Mouse (Mus musculus): ENCODE measurements at regions not wholly inside any gene's neighbourhood (a gene's known extent, or its start where the extent isn't known, plus 50 kb on each side); places are given as distances from the start of the nearest gene placed in this dataset.
"Not testable (repeated sequence)": the region's sequence is repeated elsewhere in the genome, so short reads cannot be mapped to it uniquely, and the experiment has no call there.

DNA sequence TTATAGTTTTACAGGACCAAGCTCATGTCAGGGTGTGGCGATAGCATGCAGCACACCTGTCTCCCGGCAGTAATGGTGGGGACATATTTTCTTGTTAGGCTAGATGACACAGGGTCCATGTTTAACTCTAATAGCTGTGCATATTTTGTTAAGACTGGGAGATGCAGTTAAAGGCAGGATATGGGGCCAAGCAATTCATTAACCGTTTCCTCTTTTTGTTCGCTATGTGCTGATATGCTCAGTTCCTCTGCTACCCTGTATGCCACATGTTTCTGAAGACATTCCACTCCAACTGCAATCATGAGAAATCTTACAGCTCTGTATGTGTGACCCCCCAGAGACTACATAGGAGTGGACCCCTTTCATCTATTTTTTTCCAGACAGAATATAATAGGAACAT is 104.0 kb upstream of the Stt3b start:
- DNase-seq (ENCODE audit: extremely low read depth, insufficient read length, low spot score): no peak

- DNase-seq (ENCODE audit: extremely low read depth, insufficient read length, low spot score): no peak
Measured at GRCm38 (mm10) chr9:115422786-115423185, 112.6 kb upstream of the Stt3b start.

GRCm38 (mm10) chr9:115426682-115427081 is 116.5 kb upstream of the Stt3b start:
- DNase-seq (ENCODE audit: extremely low read depth, insufficient read length, low spot score): no peak

- no peak for DNase-seq (ENCODE audit: extremely low read depth, insufficient read length, low spot score)
Measured at GRCm38 (mm10) chr9:115430271-115430670, 120.0 kb upstream of the Stt3b start.

GRCm38 (mm10) chr9:115434696-115435095 is 124.5 kb upstream of the Stt3b start:
- DNase-seq (ENCODE audit: extremely low read depth, insufficient read length, low spot score): no peak

- DNase-seq (ENCODE audit: extremely low read depth, insufficient read length, low spot score): no peak
Measured at GRCm38 (mm10) chr9:115436301-115436700, 126.1 kb upstream of the Stt3b start.

DNA sequence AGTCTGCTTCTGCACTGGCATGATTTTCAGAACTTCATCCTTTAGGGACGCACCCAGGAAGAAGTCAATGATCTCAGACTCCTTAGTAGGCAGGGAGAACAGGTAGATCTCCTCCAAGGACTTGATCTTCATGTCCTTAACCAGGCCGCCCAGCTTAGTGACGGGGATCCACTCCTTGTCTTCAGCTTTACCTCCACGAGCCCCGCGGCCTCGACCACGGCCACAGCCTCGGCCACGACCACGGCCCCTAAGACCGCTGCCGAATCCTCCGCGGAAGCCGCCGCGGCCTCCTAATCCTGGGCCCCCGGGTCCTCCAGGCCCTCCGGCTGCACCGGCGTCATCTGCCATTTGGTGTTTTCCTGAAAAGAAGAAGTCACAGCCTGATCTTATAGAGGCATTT is 128.0 kb upstream of the Stt3b start:
- not testable (repeated sequence) for DNase-seq (ENCODE audit: extremely low read depth, insufficient read length, low spot score)

GRCm38 (mm10) chr9:115446681-115447080 is 136.5 kb upstream of the Stt3b start:
- no peak for DNase-seq (ENCODE audit: extremely low read depth, insufficient read length, low spot score)

DNA sequence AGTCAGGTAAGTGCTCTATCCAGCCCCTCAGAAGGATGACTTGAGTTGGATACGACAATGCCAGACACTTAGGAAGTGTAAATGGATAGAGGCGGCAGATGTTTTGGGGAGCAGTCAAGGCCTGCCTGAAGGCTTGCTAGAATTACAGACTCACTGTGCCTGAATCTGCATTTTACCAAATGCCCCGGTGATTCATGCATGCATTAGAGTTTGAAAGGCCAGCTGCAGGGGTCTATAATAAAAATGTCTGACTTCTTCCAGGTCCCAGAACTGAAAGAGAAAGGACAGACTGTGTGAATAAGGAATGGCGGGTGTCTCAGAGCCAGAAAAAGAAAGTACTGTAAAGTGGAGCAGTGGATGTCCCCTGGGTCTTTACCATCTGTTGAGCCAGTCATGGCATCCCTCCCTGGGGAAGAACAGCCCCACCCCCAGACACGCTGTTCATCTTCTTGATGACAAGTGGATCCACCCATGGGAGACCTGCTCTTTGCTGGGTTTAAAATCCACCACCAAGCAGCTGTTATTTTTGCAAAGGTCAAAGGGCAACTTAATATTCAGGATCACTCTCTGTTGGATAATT is 140.6 kb upstream of the Stt3b start:
- no peak for DNase-seq (ENCODE audit: extremely low read depth, insufficient read length, low spot score)

GRCm38 (mm10) chr9:115454771-115455170 is 144.6 kb upstream of the Stt3b start:
- no peak for DNase-seq (ENCODE audit: extremely low read depth, insufficient read length, low spot score)

DNA sequence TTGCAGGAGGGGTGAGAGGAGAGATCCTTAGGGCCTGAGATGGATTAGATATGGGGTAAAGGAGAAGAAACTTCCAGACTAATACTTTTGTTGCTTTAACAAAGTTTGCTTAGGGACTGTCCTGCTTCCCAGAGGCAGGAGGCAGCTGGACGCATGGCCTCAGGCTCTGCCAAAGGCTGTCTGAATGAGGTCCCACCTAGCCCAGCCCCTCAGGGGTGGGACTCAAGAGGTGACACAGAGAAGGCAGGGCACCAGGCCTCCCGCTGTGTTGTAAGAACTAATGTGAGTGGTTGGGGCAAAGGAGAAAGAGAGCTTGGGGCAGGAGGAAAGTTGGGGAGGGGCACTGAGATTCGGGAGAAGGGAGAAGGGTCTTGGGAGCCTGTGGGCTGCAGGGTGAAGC is 145.9 kb upstream of the Stt3b start:
- no peak for DNase-seq (ENCODE audit: extremely low read depth, insufficient read length, low spot score)

DNA sequence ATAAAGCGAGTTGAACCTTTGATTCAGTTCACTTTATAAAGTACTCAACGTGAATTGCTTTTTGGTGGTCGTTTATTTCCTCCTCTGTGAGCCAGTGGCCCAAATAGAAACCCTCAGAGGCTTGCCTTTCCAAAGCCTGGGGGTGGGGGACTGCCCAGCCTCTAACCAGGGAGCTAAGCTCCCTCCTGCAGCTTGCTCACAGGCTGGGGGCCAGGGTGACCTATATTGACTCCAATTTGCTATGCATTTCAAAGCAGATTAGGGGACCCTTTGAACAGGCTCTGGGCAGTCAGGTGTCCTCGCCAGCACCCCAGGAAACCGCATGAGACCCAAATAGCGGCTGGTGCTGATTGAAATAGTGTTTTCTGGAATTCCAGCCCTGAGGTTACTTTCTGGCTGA is 146.4 kb upstream of the Stt3b start:
- no peak for DNase-seq (ENCODE audit: extremely low read depth, insufficient read length, low spot score)

DNA sequence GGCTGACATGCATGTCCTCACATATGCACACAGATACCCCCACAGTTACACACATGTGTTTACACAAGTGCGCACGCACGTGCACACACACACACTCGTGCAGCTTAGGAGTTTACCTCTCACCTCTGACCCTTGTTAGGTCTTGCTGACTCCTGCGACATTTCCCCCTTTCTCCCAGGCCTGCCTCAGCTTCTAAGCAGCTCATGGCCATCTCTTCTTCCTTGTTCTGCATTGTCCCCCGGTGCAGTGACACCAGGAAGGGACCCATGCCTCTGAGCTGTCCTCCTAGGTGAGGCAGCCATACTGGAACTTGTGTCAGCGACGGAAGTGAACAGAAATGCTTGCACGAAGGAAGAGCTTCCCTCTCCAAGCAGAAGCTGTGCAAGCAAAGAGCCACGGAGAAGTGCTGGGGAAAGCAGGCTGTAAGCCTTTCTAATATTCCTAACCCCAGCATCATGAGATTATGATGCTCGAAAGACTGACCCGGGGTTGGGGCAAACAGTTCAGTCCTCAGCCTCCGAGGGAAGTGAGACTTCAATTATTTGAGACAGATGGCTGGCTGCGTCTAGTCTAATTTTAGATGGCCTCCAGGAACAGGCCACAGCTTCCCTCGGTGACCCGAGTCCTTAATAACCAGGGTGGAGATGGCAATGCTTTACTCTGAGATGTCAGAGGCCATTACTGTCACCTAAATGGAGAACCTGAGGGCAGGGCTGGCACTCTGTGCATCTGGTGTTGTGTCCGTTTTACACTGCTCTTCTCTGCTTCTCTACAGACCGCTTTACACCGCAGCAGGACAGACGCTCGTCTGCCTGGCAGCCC is 147.9 kb upstream of the Stt3b start:
- no peak for DNase-seq (ENCODE audit: extremely low read depth, insufficient read length, low spot score)

DNA sequence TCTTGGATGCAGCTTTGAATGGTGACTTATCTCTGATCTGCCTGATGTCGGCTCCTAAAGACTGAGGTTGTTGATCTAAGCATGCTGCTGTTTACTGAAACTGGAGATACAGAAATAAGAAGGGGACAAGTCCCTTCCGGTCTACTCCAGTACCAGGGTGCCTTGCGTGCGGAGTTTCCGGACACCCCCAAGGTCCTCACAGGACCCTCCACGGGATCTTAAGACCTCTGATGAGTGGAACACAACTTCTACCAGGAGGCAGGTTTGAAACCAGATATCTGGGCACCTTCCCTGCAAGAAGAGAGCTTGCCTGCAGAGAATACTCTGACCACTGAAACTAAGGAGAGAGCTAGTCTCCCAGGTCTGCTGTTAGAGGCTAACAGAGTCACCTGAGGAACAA is 148.9 kb upstream of the Stt3b start:
- not testable (repeated sequence) for DNase-seq (ENCODE audit: extremely low read depth, insufficient read length, low spot score)

- DNase-seq (ENCODE audit: extremely low read depth, insufficient read length, low spot score): no peak
Measured at GRCm38 (mm10) chr9:115465326-115465725, 155.1 kb upstream of the Stt3b start.

DNA sequence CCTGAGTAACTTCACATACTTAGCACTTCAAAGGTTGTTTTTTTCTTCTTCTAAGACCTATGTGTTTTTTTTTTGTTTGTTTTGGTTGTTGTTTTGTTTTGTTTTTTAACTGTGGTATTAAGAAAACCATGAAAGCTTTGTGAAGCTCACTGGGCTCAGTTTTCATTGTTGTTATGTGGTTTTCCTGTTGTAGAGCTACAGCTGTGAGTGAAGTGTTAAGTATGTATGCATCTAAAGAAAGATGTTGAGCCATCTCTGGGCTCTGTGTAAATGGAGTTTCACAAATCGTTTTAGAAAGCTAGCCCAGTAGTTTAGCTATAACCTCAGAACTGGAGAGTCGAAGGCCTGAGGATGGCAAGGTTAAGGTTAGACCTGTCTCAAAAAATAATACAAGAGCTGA is 158.4 kb upstream of the Stt3b start:
- no peak for DNase-seq (ENCODE audit: extremely low read depth, insufficient read length, low spot score)

GRCm38 (mm10) chr9:115471582-115471981 is 161.4 kb upstream of the Stt3b start:
- no peak for DNase-seq (ENCODE audit: extremely low read depth, insufficient read length, low spot score)

- no peak for DNase-seq (ENCODE audit: extremely low read depth, insufficient read length, low spot score)
Measured at GRCm38 (mm10) chr9:115473037-115473436, 162.8 kb upstream of the Stt3b start.

DNA sequence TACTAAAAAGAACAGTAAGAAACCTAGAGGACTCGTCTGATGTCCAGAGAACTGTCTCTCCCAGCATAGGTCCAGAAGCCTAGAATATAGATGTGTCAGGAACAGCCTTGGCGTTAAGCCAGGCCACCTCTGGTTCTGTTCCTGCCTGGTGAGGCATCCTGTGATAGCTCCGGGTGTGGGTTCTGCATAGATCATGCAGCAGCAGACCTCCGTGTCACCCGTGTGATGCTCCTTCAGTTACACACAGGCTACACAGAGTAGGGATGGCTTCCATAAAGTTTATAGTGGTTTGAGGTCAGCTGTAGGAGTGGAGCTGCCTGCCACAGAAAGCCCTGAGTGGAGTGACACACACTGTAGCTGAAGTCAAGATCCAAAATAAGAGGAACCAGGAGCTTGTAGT is 163.6 kb upstream of the Stt3b start:
- no peak for DNase-seq (ENCODE audit: extremely low read depth, insufficient read length, low spot score)

- DNase-seq (ENCODE audit: extremely low read depth, insufficient read length, low spot score): no peak
Measured at GRCm38 (mm10) chr9:115474342-115474741, 164.1 kb upstream of the Stt3b start.

- no peak for DNase-seq (ENCODE audit: extremely low read depth, insufficient read length, low spot score)
Measured at GRCm38 (mm10) chr9:115476205-115476604, 166.0 kb upstream of the Stt3b start.

- DNase-seq (ENCODE audit: extremely low read depth, insufficient read length, low spot score): no peak
Measured at GRCm38 (mm10) chr9:115477556-115478220, 167.5 kb upstream of the Stt3b start.

Measured in 3134 (cell line).